Mouse (Mus musculus): ENCODE measurements around the gene Sh2d6.
A peak's percentile ranks its signal among the peaks of the same experiment; 100 is the strongest.

The Sh2d6 gene

DNA sequence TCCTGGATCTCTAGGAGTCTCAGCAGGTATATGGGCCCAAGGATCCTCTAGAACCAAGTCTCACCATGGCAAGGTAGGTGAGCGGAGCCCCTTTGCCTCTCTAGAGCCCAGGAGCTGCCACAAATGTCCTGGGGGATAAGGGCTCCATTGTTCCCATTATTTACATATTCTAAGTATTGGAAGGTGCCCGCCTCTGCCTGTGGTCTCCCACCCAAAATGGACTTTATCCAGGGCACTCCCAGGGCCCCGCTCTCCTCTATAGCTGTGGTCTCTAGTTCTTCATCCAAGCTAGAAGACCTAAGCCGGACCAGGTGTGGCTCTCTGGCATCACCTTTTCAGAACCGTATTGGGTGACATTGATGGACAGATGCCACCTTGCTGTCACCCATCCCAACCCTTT lies at the start of gene Sh2d6:
Gene Sh2d6 (minus strand): TSS at position 101 of the 400 bp plus-strand sequence.
- no peak for DNase-seq (ENCODE audit: low spot score)

DNA sequence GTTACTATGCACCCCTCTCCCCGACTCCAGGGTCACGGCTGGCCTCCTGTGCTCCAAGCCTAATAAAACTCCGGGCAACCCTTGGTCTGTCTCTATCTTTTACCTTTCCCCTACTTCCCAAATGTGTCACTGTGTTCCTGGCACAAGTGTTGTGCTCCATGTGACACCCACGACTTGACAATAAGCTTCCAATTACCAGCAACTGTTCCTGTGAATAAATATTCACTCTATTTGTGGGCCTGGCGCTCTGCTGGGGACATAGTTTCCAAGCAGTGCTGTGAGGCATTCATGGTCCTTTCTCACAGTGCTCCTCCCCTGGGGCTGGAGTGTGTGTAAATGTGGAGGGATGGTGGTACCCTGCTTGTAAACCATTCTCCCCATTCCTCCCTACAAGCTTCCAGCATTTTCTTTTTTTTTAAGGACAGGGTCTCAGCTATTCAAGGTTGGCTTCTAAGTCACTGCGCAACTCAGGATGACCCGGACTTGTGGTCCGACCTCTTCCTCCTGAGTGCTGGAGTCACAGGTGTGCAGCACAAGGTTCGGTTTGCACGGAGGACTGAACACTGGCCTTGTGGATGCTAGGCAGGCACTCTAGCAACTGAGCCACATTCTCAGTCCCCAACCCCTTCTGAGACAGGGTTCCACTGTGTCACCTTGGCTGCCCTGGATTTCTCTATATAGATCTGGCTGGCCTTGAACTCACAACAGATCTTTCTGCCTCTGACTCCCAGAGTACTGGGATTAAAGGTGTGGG lies 49.3 kb upstream of the Sh2d6 start:
- DNase-seq (ENCODE audit: low spot score): peak; percentile 56

DNA sequence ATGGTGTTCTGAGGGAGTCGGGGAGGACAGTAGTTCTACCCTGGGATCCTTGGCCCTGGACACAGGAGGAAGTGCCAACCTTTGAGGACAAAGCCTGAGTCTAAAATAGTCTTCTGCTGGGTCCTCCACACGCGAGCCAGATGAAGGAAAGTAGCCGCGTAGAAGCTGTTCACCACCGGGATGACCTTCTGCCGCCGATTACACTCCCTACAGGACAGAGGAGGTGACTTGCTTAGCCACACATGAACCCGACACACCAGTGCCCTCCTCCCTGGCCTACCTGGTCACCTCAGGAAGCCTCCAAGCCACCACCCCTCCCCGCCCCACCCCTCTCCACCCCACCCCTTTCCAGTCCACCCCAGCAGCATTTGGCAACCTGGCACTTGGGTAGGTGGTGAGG lies 47.2 kb upstream of the Sh2d6 start:
- no peak for DNase-seq (ENCODE audit: low spot score)

DNA sequence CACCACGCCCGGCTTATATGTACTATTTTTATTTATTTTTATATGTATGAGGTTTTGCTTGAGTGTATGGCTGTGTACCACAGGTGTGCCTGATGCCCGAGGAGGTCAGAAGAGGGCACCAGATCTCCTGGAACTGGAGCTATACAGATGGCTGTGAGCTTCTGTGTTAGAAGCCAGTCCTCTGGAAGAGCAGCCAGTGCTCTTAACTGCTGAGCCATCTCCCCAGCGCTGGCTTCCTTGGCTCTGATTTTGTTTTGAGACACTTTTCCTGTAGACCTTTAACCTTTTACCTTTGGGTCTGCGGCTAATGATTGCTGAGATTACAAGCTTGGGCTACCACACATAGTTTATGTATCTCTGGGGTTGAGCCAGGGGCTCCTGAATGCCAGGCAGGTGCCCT lies 46.0 kb upstream of the Sh2d6 start:
- DNase-seq (ENCODE audit: low spot score): no peak

DNA sequence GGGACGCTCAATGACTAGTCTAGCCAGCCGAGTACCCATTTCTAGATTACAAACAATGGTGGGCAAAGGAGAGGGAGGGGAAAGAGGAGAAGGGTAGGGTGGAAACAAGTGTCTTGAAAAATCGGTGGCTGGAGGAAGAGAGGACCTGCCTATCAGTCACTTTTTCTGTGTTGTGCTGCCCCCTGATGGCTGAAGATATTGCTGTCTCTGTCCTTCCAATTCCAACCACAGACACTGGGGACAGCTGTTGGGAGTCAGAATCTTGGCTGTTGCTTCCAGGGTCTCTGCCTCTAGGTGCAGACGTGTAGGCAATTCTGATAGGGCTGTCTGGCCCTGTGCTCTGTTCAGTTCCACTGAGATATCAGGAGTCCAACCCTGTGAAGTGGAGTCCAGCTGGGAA lies 44.5 kb upstream of the Sh2d6 start:
- DNase-seq (ENCODE audit: low spot score): peak; percentile 96

DNA sequence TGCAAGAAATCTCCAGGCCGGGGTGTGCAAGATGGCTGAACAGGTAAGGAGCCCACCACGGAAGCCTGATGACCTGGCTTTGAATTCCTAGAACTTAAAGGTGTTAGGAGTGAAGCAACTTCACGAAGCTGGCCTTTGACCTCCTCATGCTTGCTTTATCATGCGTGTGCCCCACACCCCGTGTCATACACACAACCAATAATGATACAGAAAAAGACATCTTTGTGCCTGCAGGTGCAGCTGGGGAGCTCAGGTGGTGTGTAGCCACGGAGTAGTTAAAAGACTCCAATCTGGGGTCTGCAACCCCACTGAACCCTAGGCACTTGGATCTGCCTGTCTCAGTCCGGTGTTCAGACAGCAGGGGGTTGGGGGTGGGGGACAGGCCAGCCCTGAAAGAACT lies 44.0 kb upstream of the Sh2d6 start:
- DNase-seq (ENCODE audit: low spot score): no peak

DNA sequence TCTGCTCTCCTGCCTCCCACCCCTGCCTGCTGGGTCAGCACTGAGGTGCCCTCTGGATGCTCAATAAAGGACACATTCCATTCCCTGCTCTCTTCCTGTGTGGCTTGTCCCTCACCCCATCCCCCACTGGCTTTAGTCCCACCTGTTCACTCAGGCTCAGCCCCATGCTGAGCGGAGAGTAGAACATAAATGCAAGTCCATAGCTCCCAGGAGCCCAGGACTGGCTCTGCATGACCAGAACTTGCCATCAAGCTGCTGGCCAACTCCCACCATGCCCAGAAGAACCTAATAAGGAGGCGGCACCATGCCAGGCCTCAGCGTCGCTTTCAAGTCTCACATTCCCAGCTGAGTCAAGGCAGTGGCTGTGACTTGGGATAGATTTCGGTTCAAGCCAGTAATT lies 41.4 kb upstream of the Sh2d6 start:
- DNase-seq (ENCODE audit: low spot score): no peak

DNA sequence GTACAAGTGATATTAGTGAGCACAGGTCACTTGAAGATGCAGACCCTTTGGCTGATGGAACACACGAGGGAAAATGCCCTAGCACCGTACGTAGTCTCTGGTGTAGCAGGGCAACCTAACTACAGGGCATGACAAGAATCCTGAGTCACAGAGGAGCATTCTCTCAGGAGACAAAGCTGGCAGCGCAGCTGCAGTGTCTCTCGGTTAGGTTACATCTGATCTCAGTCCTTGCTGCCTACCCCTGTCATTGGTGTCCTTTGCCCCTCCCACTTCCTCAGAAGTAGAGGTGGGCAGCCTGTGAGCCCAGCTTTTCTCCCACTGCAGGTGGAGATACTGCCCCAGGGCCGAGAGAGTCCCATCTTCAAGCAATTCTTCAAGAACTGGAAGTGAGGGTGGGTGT lies 41.0 kb upstream of the Sh2d6 start:
- no peak for DNase-seq (ENCODE audit: low spot score)

DNA sequence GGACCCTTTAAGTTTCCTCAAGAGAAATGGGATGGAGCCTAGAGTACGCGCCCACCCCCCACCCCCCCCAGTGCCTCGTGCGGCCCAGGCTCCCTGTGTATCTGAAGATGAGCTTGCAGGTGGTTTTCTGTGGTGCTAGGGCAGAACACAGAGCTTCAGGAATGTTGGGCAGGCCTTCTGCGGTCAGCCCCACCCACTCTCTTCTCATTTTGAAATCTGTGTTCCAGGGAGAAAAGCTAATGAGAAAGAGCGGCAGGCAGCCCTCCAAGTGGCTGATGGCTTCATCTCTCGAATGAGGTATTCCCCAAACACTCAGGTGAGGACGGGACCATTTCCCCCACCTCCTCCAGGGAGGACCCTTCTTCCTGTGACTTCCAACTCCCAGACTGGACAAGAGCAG lies 39.3 kb upstream of the Sh2d6 start:
- no peak for DNase-seq (ENCODE audit: low spot score)

DNA sequence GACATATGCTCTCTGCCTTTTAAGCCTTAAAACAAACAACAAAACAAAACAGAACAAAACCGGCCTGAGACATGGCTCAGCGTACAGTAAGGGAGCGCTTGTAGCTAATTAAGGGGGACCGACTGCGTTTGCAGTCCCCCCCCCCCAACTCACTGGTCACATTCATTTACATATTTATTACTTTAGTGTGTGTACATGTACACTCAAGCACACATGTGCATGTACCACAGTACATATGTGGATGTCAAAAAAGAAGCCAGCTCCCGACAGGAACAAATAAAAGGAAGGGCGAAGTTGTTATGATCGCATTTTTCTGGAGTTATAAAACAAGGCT lies 31.5 kb upstream of the Sh2d6 start:
- no peak for DNase-seq (ENCODE audit: low spot score)

DNA sequence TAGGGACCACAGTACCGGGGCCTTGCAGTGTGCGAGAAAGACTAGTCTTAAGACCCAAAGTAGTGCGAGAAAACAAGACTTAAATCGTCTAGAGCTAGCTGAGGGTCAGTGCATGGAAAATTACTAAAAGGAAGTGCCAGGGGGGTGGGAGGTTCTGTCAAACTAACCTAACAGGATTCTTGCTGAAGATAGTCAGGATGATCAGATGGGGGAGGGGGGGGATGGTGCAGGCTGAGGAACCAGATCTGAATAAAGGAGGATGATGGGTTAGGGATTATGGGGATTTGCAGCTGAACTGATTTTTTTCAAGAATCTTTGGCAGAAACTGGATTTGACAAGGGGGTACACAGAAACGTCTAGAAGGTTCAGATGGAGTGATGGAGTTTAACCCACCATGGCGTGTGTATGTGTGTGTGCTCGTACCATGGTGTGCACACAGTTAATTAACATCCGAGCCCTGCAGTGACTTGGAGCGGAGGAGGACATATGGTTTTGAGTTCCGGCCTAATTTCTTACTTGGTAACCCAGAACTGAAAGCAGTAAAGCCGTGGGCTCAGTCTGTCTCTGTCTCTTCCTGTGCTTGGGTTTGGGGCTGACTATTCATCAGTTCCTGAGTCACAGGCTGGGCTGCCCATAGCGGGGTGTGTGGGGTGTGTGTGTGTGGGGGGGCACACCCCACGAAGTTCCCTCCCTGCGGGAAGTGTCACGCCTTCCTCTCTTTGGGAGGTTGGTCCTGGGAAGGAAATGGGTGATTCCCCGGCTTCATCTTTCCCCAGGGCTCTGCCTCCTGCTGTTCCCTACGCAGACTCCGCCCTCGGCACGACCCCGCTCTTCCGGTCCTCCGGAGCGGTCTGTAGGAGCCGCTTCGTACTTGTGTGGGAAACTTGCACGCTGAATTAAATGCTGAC lies 30.9 kb upstream of the Sh2d6 start:
- DNase-seq (ENCODE audit: low spot score): peak; percentile 45

DNA sequence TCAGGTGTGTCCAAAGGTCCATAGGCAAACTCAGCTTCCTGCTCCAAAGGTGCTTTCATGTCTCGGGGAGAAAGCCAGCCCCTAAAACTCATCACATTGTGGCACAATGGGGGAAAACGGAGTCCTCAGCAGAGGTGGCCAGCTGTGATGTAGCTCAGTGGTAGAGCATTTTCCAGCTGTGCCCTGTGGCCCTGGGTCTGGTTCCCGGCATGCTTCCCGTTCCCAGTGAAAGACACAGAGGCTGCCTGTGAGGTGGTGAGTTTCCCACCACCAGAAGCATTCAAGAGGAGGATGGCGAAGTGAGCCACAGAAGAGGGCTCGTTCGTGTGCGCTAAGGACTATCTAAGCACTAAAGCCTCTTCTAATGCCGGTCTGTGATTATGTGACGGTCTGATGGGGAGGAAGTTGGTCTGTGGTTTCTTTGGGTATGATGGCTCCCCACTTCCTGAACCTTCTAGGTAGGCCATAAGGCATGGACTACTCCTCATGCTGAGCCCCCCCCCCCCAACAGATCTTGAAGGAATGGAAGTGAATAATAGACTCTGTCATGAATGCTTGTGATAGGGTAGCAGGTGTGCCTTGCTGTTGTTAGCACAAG lies 29.1 kb upstream of the Sh2d6 start:
- DNase-seq (ENCODE audit: low spot score): no peak

DNA sequence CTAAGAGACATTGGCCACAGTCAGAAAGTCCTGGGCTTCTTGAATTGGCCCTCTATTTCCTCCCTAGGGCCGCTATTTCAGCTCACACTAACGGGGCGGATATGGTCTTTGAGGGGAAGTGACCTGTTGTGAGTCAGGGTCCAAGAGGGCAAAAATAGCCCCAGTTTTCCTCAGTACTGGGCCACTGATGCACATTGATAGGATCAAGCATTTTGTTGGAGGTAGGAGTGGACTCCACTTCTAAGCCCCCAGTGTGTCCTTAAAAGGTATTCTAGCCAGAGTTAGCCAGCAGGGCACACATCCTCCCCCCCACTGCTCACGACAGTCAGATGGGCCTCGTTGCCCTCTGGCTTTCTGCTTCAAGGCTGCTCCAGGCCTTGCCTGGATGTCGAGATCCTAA lies 28.5 kb upstream of the Sh2d6 start:
- no peak for DNase-seq (ENCODE audit: low spot score)

DNA sequence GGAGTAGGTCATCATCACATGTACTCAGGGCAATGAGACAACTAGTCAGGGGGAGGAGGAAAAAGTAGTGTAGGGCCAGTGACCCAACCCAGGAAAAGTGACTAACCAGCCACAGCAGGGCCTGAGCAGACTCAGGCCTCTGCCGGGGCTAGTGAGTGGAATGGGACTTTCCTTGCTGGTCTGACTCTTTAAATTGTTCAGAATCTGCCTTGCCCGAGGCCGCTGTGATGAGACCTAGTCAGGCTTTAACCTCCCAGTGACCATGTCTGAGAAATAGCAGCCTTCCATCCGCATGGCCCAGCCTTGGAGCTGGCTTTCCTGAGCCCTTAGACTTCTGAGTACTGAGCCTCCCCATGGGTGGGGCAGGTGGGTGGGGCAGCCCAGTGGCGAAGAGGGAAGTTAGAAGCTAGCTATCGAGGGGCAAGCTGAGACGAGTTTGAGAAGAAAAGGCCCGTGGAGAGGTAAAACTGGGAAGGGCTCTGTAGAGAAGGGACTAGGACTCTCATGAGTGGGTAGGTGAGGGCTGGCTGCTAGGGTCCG lies 27.6 kb upstream of the Sh2d6 start:
- DNase-seq (ENCODE audit: low spot score): no peak

DNA sequence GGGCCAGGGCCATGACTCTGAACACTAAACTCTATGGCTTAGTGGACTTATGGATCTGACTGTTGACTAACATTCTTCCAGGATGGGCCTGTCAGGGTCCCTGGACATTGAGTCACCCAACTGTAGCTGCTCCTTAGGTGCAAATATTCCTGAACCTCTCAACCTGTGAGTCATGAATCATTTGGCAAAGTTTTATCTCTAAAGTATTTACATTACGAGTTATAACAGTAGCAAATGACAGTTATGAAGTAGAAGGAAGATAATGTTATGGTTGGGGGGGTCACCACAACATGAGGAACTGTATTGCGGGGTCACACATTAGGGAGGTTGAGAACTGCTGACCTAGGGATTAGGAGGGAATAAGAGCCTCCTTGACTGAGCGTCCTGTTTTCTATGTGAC lies 26.4 kb upstream of the Sh2d6 start:
- no peak for DNase-seq (ENCODE audit: low spot score)

DNA sequence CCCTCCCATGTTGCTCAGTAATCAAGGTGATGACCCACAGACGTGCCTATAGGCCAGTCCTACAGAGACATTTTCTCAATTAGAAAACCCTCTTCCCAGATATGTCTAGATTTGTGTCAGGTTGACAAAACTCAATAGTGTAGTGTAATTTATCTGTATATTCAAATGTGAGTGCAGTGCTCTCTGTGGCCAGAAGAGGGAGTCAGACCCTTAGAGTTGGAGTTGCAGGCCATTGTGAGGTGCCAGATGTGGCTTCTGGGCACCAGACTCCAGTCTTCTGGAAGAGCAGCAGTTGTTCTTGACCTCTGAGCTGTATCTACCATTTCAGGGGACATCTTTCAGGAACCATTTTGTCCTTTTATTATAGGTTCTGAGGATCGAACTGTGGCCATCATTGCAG lies 25.6 kb upstream of the Sh2d6 start:
- no peak for DNase-seq (ENCODE audit: low spot score)

DNA sequence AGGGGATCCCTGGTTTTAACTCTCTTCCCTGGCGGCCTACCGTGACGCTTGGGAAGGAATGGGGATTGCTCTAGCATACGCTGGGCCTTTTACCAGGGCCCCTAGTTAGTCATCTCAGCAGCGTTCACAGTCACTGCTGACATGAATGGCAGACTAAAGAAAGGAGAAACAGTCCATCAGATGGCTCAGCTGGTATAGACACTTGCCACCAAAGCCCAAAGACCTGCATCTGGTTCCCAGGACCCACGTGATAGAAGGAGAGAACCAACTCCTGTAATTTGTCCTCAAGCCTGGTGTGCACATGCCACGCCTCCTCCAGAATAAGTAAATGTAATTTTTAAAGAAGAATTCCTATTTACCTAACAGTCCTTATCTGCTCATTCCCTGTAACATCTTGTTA lies 23.9 kb upstream of the Sh2d6 start:
- DNase-seq (ENCODE audit: low spot score): no peak

DNA sequence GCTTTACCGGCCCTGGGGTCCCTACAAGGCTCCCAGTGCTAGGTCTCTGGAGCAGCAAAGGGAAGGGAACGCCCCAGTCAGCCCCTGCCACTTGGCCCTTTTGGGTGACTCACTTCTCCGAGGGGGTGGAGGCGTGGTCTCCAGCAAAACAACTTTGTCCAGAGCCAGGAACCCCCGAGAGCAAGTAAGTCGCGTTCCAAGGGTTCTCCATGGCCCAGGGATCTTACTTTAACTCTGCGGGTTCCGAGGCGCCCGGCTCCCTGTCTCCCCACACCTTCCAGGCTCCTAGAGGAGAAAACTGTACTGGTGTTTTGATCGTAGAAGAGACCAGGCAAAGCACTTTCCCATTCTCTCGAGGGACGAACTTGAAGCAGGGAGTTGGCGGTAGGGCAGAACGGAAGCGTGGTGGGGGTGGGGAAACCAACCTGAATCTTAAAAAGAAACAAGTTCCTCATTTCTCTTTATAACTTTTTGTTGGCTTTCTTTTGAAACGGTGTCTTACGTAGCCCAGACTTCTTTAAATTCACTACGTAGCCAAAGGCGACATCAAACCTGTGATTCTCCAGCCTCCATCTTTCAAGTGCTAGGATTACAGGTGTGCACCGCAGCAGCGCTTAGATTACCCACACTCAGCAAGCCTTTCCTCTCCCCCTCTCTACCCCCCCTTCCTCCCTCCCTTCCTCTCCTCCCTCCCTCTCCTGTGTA lies 22.9 kb upstream of the Sh2d6 start, which contains the start of gene Capg:
Gene Capg (plus strand): TSS at position 109 of the 705 bp plus-strand sequence.
- DNase-seq (ENCODE audit: low spot score): no peak

DNA sequence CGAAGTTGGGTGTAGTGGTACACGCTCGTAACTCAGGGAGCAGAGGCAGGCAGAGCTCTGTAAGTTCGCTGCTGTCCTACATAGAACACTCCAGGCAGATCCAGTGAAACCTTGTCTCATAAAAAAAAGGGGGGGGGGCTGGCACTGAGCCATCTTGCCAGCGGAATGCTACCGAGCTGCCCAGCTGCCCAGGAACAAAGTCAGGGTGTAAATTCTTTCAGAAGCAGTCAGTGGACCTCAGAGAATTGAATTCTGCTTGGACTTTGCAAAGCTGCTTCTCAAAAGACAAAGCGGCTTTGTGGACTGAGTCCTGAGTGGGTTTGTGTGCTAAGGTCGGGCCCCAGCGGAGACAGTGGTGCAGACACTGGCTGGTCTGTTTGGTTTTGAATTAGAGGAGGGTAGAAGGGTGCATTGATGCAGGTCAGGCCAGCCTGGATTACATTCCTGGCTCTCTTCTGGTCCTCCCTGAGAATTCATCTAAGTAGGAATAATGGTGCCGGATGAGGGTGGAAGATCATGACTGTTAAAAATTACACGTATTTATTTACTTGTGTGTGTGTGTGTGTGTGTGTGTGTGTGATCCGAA lies 21.9 kb upstream of the Sh2d6 start:
- DNase-seq (ENCODE audit: low spot score): no peak

DNA sequence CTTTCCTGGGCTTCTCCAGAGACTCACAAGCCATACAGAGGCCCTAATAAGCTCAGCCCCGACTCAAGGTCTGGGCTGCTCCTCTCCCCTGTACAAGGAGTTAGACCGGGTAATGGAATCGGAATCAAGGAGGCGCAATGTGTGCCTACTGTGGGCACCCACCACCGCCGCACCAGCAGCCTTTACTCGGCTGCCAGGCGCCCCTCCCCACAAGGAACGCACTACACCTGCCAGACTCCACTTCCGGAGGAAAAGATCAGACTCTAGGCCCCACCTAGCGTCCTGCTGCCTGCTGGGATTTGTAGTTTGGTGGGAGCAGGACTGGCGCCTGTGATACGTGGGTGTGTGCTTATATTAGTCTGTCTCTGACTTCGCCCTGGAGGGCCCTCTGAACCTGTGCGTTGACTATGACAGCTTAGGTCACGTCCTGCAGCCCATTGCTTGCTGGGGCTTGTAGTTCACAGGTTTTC lies 17.1 kb upstream of the Sh2d6 start:
- DNase-seq (ENCODE audit: low spot score): peak; percentile 92

DNA sequence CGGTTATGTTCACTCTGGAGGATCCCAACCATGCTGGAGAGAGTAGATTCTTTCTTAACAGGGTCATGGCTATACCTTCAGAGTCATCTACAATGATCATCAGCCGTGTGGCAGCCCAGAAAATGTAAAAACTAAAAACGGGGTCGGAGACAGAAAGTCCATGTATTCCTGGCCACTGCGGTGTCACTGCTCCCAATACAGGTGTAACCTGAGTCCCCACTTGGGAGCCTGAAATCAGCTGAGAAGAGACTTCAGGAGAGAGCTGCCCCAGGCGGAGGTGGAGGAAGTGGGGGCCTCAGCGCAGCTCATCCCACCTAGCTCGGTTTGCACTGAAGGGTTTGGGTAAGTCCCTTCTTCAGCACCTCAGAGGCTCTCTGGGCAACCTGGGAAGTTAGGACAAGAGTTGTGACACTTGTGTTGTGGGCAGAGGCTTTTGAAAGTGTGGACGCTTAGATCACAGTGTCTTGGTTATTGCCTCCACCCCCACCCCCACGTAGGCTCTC lies 16.5 kb upstream of the Sh2d6 start:
- no peak for DNase-seq (ENCODE audit: low spot score)

Measured in layer of hippocampus, adult 11-12 months (tissue).